Mouse (Mus musculus) liver, embryonic 13.5 days (tissue): ENCODE measurements at regions not wholly inside any gene's neighbourhood (a gene's known extent, or its start where the extent isn't known, plus 50 kb on each side); places are given as distances from the start of the nearest gene placed in this dataset.

ENCODE experiments used
- ATAC-seq: fragments of 200-750 bp; cut with Nextera tagmentation; 2 replicates; pipeline ENCODE4 v1.8.0; 2017; ENCODE audit warnings: low read depth, mild to moderate bottlenecking, moderate number of reproducible peaks, moderate library complexity
- DNase-seq: peaks from one replicate; pipeline ENCODE4 v3.0.0; 2022
- H3K27ac ChIP-seq: fragments of 300-500 bp; sonication (generic); 2 replicates; pipeline ENCODE4 v1.5.1; 2015; ENCODE audit warnings: moderate library complexity, mild to moderate bottlenecking, inconsistent platforms
- H3K27me3 ChIP-seq: fragments of 300-500 bp; sonication (generic); 2 replicates; pipeline ENCODE4 v1.6.1; 2015; ENCODE audit warnings: mild to moderate bottlenecking, inconsistent platforms
- H3K36me3 ChIP-seq: fragments of 300-500 bp; sonication (generic); 2 replicates; pipeline ENCODE4 v1.6.1; 2015; ENCODE audit warnings: mild to moderate bottlenecking, inconsistent platforms
- H3K4me1 ChIP-seq: fragments of 300-500 bp; sonication (generic); replicated peaks from 2 replicates; pipeline ENCODE4 v1.6.1; 2015; ENCODE audit warnings: inconsistent platforms
- H3K4me2 ChIP-seq: fragments of 300-500 bp; sonication (generic); 2 replicates; pipeline ENCODE4 v1.6.1; 2015; ENCODE audit warnings: inconsistent platforms, mild to moderate bottlenecking, moderate library complexity
- H3K4me3 ChIP-seq: fragments of 300-500 bp; sonication (generic); replicated peaks from 2 replicates; pipeline ENCODE4 v1.5.1; 2015; ENCODE audit warnings: mild to moderate bottlenecking, inconsistent platforms
- H3K9ac ChIP-seq: fragments of 300-500 bp; sonication (generic); 2 replicates; pipeline ENCODE4 v1.6.1; 2015; ENCODE audit warnings: mild to moderate bottlenecking, inconsistent platforms
- H3K9me3 ChIP-seq: fragments of 300-500 bp; sonication (generic); replicated peaks from 2 replicates; pipeline ENCODE4 v1.6.1; 2016; ENCODE audit warnings: inconsistent platforms
- WGBS: fragments of 180-500 bp; shearing (Covaris S2); methylation state at CpG from one replicate; pipeline ENCODE4 v1.1.7; 2015; ENCODE audit not compliant: insufficient replicate concordance; 5-methylcytosine and 5-hydroxymethylcytosine counted together

- no peak overlapping the region for H3K27ac ChIP-seq
- no peak for DNase-seq
- H3K4me1 ChIP-seq = peaks cover 13% of the 10 kb centered on the region
- no peak overlapping the region for H3K4me3 ChIP-seq
- no peaks in the 10 kb centered on the region for H3K36me3 ChIP-seq
- H3K9ac ChIP-seq = no peak overlapping the region
- WGBS = 68% methylated on average over 8 of the region's 8 CpGs
- no peaks in the 10 kb centered on the region for H3K27me3 ChIP-seq
- H3K4me2 ChIP-seq = no peak overlapping the region
- no peaks in the 10 kb centered on the region for H3K9me3 ChIP-seq
- no peak for ATAC-seq
These were observed 85.8 kb upstream of the Tab2 start for GRCm38 (mm10) chr10:8041790-8042189.

- Histone ChIP-seq H3K4me1 (peaks cover 13% of the 10 kb centered on the region), H3K9me3 (no peaks in the 10 kb centered on the region), H3K4me2 (no peak overlapping the region), H3K36me3 (no peaks in the 10 kb centered on the region), H3K9ac (no peak overlapping the region), H3K4me3 (no peak overlapping the region), H3K27ac (no peak overlapping the region), H3K27me3 (no peaks in the 10 kb centered on the region)
- ATAC-seq = no peak
- 25% methylated on average over 5 of the region's 5 CpGs for WGBS
- DNase-seq = no peak
These were observed 82.1 kb upstream of the Tab2 start for GRCm38 (mm10) chr10:8037986-8038631.

DNA sequence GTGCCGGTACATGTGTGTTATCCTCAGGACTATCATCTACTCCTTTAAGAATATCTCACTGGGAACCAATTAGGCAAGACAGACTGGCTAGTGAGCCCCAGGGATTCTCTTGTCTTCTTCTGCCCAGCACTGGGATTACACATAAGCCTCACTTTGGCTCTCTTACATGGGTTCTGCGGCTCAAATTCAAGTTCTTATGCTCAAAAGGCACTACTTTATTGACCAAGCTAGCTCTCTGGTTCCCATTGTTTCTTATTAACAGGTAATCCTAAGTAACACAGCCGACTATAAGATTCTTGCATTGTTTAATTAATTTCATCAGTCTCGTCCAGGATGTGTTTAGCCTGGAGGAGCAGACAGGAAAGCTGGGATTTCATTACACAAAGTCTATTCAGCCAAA lies 80.3 kb upstream of the Tab2 start:
- Histone ChIP-seq H3K27me3 (no peaks in the 10 kb centered on the region), H3K4me3 (no peak overlapping the region), H3K4me1 (peaks cover 13% of the 10 kb centered on the region), H3K9me3 (no peaks in the 10 kb centered on the region), H3K9ac (no peak overlapping the region), H3K36me3 (no peaks in the 10 kb centered on the region), H3K27ac (no peak overlapping the region), H3K4me2 (no peak overlapping the region)
- DNase-seq (no peak), ATAC-seq (no peak)
- 62% methylated on average over 4 of the region's 4 CpGs for WGBS

GRCm38 (mm10) chr10:8035310-8035709 lies 79.3 kb upstream of the Tab2 start:
- Histone ChIP-seq H3K9me3 (no peaks in the 10 kb centered on the region), H3K4me2 (no peak overlapping the region), H3K27me3 (no peaks in the 10 kb centered on the region), H3K9ac (no peak overlapping the region), H3K27ac (no peak overlapping the region), H3K4me1 (peaks cover 13% of the 10 kb centered on the region), H3K36me3 (no peaks in the 10 kb centered on the region), H3K4me3 (no peak overlapping the region)
- 47% methylated on average over 1 of the region's 1 CpGs for WGBS
- DNase-seq (no peak), ATAC-seq (no peak)

- Histone ChIP-seq H3K4me1 (no peaks in the 10 kb centered on the region), H3K4me2 (no peak overlapping the region), H3K27ac (no peak overlapping the region), H3K36me3 (no peaks in the 10 kb centered on the region), H3K9me3 (no peaks in the 10 kb centered on the region), H3K27me3 (no peaks in the 10 kb centered on the region), H3K4me3 (no peak overlapping the region), H3K9ac (no peak overlapping the region)
- 45% methylated on average over 1 of the region's 1 CpGs for WGBS
- DNase-seq (no peak), ATAC-seq (no peak)
These were observed 76.2 kb upstream of the Tab2 start for GRCm38 (mm10) chr10:8032203-8032602.

DNA sequence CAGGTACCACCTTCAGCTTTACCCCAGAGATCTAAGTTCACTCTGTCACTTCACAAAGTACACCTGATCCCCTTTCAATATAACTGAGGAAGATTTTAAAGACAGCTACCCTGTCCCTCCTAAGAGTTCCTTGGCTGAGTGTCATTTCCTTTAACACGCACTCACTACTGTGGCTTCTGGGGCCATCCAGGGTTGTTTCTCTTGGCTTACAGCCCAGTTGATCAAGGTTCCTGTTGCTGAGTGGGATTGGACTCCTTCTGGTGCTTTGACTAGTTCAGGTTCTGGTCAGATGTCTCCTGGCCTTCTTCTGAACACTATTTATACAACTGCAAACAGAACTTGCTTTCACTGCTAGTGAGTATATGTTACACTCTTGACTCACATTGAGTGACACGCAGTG lies 72.8 kb upstream of the Tab2 start:
- Histone ChIP-seq H3K27ac (no peak overlapping the region), H3K9me3 (no peaks in the 10 kb centered on the region), H3K4me2 (no peak overlapping the region), H3K36me3 (no peaks in the 10 kb centered on the region), H3K27me3 (no peaks in the 10 kb centered on the region), H3K4me3 (no peak overlapping the region), H3K9ac (no peak overlapping the region), H3K4me1 (no peaks in the 10 kb centered on the region)
- 49% methylated on average over 2 of the region's 2 CpGs for WGBS
- ATAC-seq (no peak), DNase-seq (no peak)

DNA sequence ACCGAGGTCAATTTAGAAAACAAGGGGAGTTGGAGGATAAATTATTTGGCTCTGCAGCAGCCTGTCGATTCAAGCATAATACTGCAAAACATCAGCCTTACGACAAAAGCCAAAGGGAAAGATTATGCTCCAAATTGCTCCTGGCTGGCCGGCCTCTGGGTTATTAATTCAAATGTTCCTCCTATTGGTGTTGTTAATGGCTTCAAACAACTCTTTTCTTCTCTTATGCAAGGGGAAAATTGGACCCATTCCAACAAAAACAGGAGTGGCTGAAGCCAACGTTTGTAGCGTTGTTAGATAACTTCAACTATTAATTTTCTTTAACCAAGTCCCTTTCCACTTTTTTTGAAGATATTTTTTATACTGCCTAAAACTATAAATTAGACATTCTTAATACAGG lies 71.0 kb upstream of the Tab2 start:
- Histone ChIP-seq H3K36me3 (no peaks in the 10 kb centered on the region), H3K4me2 (no peak overlapping the region), H3K27ac (no peak overlapping the region), H3K9me3 (no peaks in the 10 kb centered on the region), H3K4me1 (0 out of 2 replicates have a peak, but pooled peaks cover 4% of the 10 kb centered on the region), H3K4me3 (no peak overlapping the region), H3K9ac (no peak overlapping the region), H3K27me3 (no peaks in the 10 kb centered on the region)
- no peak for DNase-seq
- no peak for ATAC-seq
- 64% methylated on average over 6 of the region's 6 CpGs for WGBS

- Histone ChIP-seq H3K9ac (no peak overlapping the region), H3K9me3 (no peaks in the 10 kb centered on the region), H3K36me3 (no peaks in the 10 kb centered on the region), H3K27ac (no peak overlapping the region), H3K4me1 (peaks cover 23% of the 10 kb centered on the region), H3K4me2 (no peak overlapping the region), H3K4me3 (no peak overlapping the region), H3K27me3 (no peaks in the 10 kb centered on the region)
- whole genome bisulfite sequencing = 57% methylated on average over 2 of the region's 2 CpGs
- ATAC-seq = no peak
- no peak for DNase-seq
These were observed 67.7 kb upstream of the Tab2 start for GRCm38 (mm10) chr10:8023741-8024140.

GRCm38 (mm10) chr10:8021971-8022370 lies 65.9 kb upstream of the Tab2 start:
- peaks cover 30% of the 10 kb centered on the region for H3K4me1 ChIP-seq
- WGBS = 56% methylated on average over 1 of the region's 1 CpGs
- no peaks in the 10 kb centered on the region for H3K36me3 ChIP-seq
- no peaks in the 10 kb centered on the region for H3K27me3 ChIP-seq
- no peaks in the 10 kb centered on the region for H3K9me3 ChIP-seq
- no peak overlapping the region for H3K27ac ChIP-seq
- no peak overlapping the region for H3K9ac ChIP-seq
- H3K4me2 ChIP-seq = no peak overlapping the region
- DNase-seq = no peak
- no peak for ATAC-seq
- no peak overlapping the region for H3K4me3 ChIP-seq

DNA sequence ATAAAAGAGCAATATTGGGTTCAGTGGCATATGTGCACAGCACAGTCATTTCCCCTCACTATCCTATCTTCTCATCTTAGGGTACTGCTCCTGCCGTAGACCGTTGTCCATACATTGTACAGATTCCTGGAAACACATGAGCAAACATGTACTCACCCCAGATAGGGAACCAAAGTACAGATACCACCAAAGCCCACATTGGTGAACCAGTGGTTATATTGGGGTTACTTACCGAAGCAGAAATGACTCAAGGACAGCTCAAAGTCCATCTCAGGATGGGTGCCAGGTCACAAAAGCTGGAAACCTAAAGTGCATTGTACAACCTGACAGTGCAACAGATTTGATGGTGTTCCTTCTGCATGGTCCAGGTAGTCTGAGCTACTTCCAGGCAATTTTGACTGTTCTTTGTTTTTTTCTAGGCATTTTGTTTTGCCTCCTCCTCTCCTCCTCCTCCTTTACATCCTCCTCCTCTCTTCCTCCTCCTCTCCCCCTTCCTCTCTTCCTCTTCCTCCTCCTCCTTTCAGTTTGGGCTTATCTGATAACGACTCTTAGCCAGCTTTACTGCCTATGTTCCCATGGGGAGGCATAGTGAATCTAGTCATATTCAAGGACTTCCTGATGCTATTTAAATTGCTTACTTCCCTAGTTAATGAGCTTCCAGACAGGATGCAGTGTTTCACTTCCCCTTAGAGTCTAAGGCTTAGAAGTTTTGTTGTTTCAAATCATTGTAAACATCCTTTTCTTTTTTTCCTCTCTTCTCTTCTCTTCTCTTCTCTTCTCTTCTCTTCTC lies 65.1 kb upstream of the Tab2 start:
- Histone ChIP-seq H3K27me3 (no peaks in the 10 kb centered on the region), H3K27ac (no peak overlapping the region), H3K9me3 (no peaks in the 10 kb centered on the region), H3K4me1 (peaks cover 30% of the 10 kb centered on the region), H3K9ac (no peak overlapping the region), H3K36me3 (no peaks in the 10 kb centered on the region), H3K4me3 (no peak overlapping the region), H3K4me2 (no peak overlapping the region)
- 7% methylated on average over 4 of the region's 4 CpGs for WGBS
- no peak for DNase-seq
- ATAC-seq = no peak

DNA sequence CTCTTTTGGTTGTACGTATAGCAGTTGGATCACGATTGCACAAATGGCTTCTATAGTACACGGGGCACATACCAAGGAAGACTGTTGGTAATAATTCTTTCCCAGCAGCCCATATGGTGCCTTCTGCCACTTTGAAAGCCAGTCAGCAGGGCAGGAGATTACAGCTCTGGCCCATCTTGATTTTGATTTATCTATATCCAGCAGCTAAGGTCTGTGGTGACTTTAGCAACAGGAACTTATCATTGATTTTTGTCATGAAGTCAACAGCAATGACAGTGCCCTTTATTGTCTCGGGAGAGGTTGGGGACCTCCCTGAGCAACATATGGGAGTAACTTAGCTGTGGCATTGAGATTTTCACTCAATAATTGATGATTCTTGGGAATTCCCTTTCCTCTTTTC lies 64.1 kb upstream of the Tab2 start:
- Histone ChIP-seq H3K4me1 (peaks cover 30% of the 10 kb centered on the region), H3K4me2 (0 out of 2 replicates have a peak overlapping the region, but pooled peaks have one; percentile 6), H3K27me3 (no peaks in the 10 kb centered on the region), H3K9me3 (no peaks in the 10 kb centered on the region), H3K9ac (no peak overlapping the region), H3K4me3 (no peak overlapping the region), H3K36me3 (no peaks in the 10 kb centered on the region), H3K27ac (no peak overlapping the region)
- 22% methylated on average over 4 of the region's 4 CpGs for WGBS
- DNase-seq (peak; percentile 13), ATAC-seq (peak; percentile 80)
